Mouse (Mus musculus): ENCODE data around the gene Gm49373. TPM values are rescaled to one million over a fixed set of nuclear protein-coding genes. Genes with fewer than 3 reads are reported as not detected.
"Not testable (repeated sequence)": the region's sequence is repeated elsewhere in the genome, so short reads cannot be mapped to it uniquely, and the experiment has no call there.

The Gm49373 gene
- total RNA-seq, 2 experiments from 2014 or later, result 0.27 TPM; not detected in 1

DNA sequence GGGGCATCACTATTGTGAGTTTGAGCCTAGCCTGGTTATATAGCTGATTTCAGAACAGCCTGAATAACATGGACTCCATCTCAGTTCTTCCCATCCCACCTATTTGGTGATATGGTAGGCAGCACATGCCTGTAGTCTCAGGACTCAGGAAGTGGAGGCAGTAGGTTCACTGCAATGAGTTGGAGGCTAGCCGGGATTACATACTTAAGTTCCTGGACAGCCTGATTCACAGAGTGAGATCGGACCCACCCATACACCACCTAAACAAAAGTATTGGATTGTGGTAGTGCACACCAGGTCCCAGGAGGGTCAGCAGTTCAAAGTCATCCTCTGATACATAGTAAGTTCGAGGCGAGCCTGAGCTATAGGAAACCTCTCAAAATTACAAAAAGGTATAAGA is 255 bp downstream of the Gm49373 start:
- DNase-seq, result no peak

DNA sequence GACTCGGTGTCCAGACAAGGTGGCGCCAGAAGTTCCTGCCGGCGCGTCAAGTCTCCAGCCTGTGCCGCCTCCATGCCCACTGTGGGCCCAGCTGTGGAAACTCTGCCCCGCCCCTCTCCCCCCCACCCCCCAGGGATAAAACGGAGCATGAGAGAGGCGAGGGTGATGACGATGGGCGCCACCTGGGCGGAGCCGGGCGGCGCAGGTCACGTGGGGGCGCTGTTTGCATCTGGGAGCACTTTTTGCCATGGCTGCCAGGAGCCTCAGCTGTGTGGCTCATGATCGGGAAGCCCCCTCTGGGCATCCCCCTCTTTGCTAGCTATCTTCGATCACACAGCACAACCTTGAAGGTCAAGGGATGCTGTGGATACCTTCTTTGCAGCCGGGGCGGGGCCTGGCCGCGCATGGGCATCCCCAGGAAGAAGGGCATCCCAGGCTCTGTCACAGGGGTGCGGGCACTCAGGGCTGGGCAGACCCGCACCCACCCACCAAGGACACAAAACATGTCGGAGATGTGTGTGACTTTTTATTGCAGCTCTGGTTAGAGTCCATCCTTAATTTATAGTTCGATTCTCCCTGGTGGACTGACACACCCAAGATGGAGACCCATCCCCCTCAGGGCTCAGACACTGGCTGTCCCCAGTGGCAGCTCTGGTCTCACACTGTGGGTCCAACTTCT is 5.8 kb downstream of the Gm49373 start, which contains the start of gene Zglp1:
Gene Zglp1 (minus strand): TSS at position 88 of the 679 bp plus-strand sequence.
- DNase-seq, result no peak

DNA sequence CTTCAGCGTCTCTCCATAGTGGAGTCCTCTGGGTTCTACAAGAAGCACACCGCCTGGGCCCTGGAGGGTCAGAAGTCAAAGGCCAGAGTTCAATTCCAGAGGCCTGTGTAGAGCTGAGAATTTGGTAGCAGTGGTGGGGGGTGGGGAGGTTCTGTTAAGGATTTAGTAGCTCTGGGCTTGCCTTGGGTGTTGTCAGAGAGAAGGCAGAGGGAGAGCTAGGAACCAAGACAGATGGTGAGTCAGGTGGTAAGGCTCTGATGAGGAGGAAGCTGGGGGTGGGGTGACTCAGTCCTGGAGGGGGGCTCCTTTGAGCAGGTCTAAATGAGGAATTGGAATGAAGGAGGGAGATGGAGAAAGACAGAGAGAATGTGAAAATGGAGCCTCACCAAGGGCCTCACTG is 10.0 kb downstream of the Gm49373 start:
- DNase-seq, result no peak

DNA sequence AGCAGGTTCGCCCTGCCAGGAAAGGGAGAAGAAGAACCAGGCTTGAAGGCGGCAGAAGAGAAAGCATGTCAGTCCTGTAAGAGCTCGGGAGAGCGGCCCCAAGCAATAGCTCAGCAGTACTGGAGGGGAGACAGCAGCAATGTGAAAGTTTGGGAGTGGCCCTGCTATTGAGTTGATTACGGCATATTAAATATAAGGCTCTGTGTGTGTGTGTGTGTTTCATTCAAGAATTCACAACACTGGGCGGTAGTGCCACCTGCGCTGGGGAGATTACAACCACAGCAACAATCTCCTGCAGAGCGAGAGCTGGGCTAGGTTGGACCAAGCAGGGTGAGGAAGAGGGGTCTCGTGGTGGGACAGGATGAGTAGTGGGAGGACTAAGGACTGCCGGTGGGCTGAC is 21.3 kb downstream of the Gm49373 start:
- DNase-seq, result no peak

DNA sequence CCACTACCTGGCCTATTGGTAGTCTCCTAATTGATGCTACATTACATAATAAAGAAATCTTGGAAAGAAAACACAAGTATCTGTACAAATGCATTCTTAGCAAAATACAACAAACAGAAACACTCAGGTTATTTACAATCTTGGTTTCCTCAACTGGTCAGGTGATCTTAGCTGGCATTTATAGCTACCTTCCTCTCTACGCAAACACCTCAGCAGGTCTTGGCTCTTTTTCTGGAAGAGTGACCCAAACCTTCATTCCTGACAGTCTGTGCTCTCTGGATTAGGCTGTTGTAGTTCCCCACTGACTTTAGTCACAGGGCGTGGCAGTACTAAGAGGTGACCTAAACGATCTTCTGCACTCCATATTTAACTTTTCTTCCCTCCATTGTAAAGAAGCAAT is 27.7 kb downstream of the Gm49373 start:
- DNase-seq, result no peak

DNA sequence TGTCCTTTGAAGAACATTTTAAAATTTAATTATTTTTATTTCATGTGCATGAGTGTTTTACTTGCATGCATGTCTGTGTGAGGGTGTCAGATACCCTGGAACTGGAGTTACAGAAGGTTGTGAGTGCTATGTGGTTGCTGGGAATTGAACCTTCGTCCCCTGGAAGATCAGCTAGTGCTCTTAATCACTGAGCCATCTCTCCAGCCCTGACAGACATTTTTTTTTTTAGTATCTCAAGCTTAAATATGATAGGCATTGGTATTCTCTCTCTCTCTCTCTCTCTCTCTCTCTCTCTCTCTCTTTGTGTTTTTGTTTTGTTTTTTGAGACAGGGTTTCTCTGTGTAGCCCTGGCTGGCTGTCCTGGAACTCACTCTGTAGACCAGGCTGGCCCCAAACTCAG is 28.1 kb downstream of the Gm49373 start:
- not testable (repeated sequence) for DNase-seq

DNA sequence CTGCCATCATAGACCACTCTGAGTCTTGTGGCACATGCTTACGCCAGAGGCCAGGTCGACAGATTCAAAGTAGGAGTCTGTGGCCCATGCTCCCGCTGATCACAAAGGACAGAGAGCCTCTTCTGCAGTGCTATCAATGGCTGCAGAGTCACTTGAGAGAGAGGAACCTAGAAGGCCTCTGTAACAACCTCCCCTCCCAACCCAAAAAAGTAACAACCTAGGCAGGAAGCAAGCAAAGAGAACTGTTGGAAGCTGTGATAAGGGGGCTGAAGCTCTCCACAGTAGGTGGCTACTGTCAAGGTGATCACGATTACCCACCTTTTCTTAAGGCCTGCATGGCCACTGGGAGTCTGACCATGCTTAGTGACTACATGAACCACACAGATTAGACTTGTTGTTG is 29.3 kb downstream of the Gm49373 start:
- no peak for DNase-seq

DNA sequence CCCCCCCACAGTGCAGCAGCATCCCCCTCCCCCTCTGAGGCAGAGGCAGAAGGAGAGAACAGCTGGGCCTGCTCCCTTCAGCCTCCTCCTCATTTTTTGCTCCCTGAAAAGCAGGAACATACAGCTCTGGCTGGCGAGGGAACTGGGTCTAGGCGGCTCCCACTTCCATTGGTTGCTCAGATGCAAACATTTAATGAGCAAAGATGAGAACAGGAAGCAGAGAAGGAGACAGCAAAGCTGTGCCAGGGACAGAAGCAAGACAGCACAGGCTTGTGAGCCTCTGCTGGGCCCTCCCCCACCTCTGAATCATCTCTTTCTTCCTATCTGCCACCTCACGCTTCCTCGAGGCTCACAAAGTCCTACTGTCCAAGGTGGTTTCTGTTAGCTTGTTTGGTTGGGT is 31.6 kb downstream of the Gm49373 start:
- DNase-seq, result no peak

DNA sequence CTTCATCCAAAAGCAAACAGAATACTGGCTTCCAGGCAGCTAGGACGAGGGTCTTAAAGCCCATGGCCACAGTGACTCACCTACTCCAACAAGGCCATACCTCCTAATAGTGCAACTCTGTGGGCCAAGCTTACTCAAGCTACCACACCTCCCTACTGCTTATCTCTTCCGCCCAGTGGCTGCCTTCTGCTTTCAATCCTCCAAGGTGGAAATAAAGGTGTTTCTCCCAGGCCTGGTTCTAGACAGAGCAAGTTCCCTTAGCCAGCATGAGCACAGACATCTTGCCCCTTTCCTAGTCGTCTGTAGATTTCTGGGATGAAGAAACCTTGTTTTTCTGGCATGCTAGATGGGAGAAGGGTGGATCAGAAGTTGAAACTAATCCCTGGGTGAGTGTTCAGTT is 33.1 kb downstream of the Gm49373 start:
- DNase-seq, result no peak

DNA sequence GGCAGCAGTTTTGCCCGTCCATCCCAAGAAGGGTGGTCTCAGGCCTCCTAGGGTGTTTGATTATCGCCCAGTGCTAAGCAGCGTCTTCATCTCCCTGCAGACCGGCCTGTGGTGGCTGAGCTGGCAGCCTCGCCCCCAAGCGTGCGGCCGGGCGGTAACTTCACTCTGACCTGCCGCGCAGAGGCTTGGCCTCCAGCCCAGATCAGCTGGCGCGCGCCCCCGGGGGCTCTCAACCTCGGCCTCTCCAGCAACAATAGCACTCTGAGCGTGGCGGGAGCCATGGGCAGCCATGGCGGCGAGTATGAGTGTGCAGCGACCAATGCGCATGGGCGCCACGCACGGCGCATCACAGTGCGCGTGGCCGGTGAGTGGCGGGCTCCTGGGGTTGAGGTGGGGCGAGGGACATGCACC is 35.4 kb downstream of the Gm49373 start:
- no peak for DNase-seq

DNA sequence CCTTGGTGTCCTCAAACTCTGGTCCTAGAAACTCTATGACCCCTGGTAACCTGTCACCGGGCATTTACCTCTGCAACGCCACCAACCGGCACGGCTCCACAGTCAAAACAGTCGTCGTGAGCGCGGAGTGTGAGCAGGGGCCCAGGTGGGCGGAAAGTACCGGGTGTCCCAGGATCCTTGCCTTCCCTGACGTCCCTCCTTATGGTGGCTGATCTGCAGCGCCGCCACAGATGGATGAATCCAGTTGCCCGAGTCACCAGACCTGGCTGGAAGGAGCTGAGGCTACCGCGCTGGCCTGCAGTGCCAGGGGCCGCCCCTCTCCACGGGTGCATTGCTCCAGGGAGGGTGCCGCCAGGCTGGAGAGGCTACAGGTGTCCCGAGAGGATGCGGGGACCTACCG is 36.2 kb downstream of the Gm49373 start:
- no peak for DNase-seq

DNA sequence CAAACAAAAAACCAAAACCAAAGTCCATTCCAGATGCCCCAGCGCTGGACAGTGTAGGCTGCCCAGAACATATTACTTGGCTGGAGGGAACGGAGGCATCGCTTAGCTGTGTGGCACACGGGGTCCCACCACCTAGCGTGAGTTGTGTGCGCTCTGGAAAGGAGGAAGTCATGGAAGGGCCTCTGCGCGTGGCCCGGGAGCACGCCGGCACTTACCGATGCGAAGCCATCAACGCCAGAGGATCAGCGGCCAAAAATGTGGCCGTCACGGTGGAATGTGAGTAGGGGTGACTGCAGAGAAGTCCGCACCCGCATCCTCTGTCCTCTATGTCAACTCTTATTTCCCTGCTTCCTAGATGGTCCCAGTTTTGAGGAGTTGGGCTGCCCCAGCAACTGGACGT is 36.7 kb downstream of the Gm49373 start:
- no peak for DNase-seq

DNA sequence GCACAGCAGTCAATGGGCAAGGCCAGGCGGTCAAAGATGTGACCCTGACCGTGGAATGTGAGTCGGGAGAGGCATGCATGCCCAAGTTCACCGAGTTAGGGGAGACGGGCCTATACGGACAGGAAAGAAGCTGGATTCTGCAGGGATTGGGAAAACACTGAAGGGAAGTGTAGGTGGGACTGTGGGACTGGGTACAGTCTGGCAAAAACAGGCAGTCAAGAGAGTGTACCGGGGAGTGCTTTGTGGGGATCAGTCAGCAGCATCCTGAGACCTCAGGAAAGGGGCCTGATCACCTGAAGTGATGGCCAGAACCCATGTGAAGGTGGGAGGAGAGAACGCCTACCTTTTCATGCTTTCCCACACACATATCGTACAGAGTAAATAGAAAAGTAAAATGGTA is 37.3 kb downstream of the Gm49373 start:
- no peak for DNase-seq

DNA sequence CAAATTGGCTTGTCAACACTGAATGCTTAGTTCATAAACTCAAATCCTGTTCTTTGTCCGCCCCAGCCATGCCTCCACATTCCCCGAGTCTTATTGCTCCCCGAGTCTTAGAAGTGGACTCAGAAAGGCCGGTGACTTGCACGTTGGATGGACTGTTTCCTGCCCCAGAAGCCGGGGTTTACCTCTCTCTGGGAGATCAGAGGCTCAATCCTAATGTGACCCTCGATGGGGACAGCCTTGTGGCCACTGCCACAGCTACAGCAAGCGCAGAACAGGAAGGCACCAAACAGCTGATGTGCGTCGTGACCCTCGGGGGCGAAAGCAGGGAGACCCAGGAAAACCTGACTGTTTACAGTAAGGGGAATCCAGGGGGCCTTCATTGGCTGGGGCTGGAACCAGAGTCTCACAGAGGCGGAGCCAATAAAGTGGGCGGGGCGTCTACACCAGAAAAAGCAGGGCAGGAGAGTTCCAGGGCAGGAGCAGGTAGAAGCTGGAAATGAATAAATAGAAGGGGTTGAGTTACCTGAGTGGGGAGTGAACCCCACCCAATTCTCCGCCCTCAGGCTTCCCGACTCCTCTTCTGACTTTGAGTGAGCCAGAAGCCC is 38.3 kb downstream of the Gm49373 start:
- DNase-seq, result no peak

DNA sequence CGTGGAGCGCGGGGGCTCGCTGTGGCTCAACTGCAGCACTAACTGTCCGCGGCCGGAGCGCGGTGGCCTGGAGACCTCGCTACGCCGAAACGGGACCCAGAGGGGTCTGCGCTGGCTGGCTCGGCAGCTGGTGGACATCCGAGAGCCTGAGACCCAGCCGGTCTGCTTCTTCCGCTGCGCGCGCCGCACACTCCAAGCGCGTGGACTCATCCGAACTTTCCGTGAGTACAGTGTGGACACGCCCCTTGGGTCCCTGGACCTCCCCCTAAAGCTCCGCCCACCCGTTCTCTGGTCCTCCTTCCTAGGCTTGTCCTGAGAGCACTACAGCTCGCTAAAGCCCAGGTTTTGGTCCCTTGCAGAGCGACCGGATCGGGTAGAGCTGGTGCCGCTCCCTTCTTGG is 39.8 kb downstream of the Gm49373 start:
- DNase-seq, result peak; percentile 79

DNA sequence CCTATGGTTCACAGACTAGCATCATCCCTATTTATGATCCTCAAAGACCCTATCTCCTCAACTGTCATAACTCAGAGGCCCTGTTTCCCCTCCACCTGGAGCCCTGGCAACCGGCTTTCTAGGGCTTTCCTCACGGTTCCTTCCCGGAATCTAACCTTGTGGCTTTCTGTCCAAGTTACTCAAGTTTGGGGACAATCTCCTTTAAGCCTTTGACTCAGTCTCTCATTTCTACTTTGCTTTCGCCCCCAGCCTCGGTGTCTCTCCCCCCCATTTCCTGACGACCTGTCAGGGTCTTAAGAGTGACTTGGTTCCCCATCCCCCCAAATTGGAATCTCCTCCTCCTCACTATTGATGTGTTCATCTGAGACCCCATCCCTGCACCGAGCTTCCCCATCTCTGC is 40.4 kb downstream of the Gm49373 start:
- no peak for DNase-seq

DNA sequence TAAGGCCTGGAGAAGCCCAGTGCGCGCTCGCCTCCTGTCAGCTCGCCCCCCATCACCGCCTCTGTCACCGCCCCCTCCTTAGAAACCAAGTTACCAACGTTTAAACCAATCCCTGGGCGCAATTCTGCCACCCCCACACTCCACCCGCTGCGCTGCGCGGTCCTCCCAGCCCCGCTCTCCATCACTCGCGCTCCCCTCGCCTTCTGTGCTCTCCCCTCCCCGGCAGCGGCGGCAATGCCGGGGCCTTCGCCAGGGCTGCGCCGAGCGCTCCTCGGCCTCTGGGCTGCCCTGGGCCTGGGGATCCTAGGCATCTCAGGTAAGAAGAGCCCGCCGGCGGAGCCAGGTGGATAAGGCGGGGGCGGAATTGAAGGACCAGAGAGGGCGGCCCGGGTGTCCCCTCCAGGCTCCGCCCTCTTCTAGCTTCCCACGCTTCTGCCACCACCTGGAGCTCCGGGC is 41.0 kb downstream of the Gm49373 start, which contains the start of gene Icam5:
Gene Icam5 (plus strand): TSS at position 178 of the 456 bp plus-strand sequence.
- no peak for DNase-seq

DNA sequence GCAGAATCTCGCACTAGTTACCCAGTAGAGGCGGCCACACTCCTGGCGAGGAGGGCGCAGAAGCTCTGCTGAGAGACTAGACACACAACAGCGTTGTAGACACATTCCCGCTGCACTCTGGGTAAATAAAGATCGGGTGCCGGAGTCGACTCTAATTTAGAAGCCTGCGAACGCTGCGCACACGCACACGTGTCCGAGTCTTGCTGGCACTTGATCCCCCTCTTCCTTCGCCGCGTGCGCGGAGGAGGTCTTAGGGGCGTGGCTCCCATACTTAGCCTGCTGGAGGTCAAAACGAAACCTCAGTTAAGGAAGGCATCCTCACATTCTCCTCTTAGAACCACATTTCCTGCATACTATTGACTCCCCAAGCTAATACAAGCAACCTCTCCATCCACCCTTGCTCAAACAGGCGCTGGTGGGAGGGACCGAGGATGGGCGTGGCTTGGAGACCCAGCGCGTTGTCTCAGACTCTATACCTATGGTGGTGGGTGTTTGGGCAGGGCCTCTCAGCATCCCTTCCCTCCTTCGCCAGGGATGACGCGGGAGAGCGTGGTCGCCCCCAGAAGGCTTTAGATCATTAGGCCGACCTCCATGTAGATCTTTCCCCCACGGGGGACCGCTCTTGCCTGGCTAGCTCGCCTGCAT is 41.5 kb downstream of the Gm49373 start:
- peak; percentile 60 for DNase-seq

DNA sequence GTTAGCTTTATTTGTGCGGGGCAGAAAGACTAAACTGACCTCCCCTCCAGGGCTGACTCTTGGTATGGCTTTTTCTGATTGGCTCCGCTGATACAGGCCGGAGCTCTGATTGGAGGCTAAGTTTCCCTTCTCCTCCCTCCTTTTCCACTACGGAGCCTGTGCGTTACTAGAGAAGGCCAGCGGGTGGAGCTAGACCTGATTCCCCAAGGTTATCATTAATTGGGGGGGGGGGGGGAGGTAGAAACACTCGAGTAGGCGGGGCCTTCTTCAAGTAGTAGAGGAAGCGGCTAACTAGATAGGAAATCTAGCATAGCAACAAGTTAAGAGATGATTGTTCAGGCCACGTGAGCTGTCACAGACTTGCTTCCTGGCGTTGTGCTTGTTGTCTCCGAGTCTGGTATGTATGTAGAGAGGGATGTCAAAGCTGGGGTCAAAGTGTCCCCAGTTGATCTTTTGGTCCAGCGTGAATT is 42.1 kb downstream of the Gm49373 start:
- peak; percentile 87 for DNase-seq

DNA sequence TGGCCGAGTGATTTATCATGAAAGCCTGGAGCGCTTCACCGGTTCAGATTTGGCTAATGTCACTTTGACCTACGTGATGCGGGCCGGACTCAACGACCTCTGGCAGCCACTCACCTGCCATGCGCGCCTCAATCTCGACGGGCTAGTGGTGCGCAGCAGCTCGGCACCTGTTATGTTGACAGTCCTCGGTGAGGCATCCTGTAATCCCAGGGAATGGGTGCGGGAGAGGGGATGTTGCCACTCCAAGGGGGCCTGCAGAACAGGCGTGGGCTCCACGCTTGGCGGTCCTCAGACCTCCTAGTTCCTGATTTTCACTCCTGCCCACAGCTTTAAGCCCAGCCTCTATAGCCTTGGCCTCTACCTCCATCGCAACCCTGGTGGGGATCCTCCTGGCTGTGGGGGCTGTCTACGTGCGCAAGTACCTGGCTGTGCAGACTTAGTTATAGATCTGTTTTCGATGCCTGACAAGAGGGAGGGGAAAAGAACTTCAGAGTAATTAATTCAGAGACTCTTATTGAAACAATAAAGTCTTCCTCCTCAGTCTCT is 42.8 kb downstream of the Gm49373 start:
- no peak for DNase-seq

DNA sequence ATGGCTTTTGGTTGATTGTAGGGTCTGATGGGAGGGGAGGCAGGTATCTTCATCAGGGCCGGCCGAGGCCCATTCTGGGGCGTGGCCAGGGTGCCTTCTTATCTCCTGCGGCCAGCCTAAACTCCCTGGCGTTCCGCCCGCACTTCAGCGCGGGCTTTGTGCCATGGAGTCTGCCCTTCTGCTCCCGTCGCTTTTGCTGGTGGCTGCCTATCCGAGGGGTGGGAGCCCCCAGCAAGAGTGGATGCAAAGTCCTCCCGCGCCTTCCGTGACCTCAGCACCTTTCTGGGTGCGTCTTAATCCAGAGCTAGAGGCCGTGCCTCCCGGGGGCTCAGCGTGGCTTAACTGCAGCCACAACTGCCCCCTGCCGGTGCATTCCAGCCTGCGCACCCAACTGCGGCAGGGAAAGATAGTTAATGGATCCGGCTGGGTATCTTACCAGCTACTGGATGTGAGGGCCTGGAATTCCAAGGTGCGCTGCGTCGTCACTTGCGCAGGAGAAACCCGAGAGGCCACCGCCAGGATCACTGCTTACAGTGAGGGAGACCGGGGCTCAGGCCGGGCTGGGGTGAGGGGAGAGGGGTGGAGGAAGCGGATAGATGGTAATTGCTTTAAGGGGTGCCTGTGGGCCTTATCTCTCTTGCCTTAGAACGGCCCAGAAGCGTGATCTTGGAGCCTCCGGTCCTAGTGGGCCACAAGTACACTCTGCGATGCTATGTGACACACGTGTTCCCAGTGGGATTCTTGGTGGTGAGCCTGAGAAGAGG is 43.4 kb downstream of the Gm49373 start, which contains the start of gene Icam4:
Gene Icam4 (plus strand): TSS at position 83 of the 764 bp plus-strand sequence.
- DNase-seq, result peak; percentile 73

DNA sequence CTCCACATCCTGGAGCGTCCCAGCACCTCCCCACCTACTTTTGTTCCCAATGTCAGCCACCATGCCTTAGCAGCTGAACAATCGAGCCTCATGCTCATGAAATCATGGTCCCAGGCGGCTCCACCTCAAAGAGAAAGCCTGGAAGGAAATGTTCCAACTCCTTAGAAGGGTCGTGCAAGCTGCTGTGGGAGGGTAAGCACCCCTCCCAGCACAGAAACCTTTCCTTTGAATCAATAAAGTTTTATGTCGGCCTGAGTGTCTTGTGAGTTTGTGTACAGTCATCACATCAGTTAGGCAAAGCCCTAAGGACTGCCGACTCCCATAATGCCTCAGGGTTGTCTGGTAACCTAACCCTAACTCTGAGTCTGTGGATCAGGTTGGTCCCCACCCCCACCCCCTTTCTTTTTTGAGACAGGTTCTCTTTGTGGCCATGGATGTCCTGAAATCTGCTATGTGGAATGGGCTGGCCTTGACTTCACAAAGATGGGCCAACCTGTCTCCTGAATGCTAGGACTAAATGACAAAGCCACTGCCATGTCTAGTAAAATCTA is 44.3 kb downstream of the Gm49373 start:
- no peak for DNase-seq

All from gastrocnemius, postnatal 25 days (tissue).